Mouse (Mus musculus): Measurements from ENCODE around the gene Mbnl2. TPM values are rescaled to one million over a fixed set of nuclear protein-coding genes. Genes with fewer than 3 reads are reported as not detected.

The Mbnl2 gene
- polyA plus RNA-seq, 1 experiment from 2014 or later = 94.4 TPM

DNA sequence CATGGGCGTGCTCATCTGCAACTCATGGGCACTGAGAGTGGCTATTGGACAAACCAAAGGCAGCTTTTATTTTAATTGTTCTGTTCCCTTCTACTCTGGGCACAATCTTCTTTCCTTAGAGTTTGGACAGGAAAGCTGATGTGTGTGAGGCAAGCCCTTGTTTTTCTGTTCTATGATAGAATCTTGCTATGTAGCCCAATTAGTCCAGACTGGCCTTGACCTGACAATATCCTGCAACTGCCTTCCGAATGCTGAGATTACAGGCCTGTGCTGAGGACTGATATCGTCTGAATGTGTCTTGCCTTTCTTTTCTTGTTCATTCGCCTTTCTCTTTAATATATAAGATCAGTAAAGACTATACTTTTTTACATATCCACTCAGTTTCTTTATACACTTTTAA is 4.8 kb upstream of the Mbnl2 start:
- Histone ChIP-seq H3K9me3 (ENCODE audit: control insufficient read depth) (no peaks in the 10 kb centered on the region), H3K4me2 (replicated peaks; ENCODE audit: low read depth) (peak overlapping the region; percentile 54; the same call in 1 of the 2 replicates), H3K9ac (ENCODE audit: low read depth, low read length) (no peak overlapping the region), H3K27ac (ENCODE audit: low read depth, low read length) (peak overlapping the region; percentile 62), H3K4me1 (replicated peaks; ENCODE audit: control insufficient read depth, insufficient read depth, low read length) (peaks cover 15% of the 10 kb centered on the region; the same call in 1 of the 2 replicates), H3K27me3 (replicated peaks; ENCODE audit: control insufficient read depth, insufficient read depth, low read length) (no peaks in the 10 kb centered on the region), H3K4me3 (ENCODE audit: low read depth, low read length) (no peak overlapping the region), H3K36me3 (ENCODE audit: control insufficient read depth, insufficient read depth) (no peaks in the 10 kb centered on the region)
- TF ChIP-seq CTCF (IDR thresholded peaks at IDR 0.05; ENCODE audit: low read depth) = no peak
- 52% methylated on average over 4 of the region's 4 CpGs for WGBS
- ATAC-seq = no peak

DNA sequence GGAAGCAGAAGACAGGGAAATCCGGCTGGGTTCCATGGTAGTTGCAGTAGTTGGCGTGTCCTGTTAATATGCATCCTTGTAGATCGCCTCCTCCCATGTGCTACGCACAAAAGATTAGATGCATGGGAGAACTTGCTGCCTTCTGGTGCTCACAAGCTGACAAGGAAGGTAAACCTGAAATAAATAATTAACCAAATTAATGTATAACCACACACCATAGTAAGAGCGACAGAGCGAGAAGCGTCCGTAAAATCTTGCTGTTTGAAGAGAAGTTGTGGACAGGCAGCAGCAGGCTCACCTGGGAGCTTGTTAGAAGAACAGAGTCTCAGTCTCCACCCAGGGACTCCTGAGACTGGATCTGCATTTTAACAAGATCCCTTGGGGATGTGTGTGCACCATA is 4.4 kb upstream of the Mbnl2 start:
- H3K9ac ChIP-seq (ENCODE audit: low read depth, low read length) = no peak overlapping the region; the same call in 1 of the 2 replicates
- WGBS = 38% methylated on average over 8 of the region's 8 CpGs

DNA sequence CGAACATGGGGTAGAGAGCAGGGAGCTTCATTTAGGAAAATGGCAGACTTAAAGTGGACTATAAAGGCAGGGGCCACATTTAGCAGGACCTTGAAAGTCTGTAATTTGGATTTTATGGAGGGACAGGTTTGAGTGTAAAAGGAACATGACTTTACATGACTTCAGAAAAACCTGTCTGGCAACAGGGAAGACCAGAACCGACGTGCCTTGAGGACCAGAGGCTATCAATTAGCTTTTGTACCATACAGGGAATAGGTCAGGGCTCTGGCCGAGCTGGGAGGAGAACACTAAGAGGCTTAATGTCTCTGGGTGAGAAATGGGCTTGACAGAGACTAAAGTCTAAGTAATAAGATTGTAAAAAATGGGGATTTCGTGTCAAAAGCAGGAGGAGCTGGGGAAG is 1.7 kb upstream of the Mbnl2 start:
- ATAC-seq = no peak
- Histone ChIP-seq H3K9me3 (ENCODE audit: control insufficient read depth) (no peaks in the 10 kb centered on the region), H3K4me3 (ENCODE audit: low read depth, low read length) (no peak overlapping the region), H3K9ac (ENCODE audit: low read depth, low read length) (no peak overlapping the region), H3K36me3 (ENCODE audit: control insufficient read depth, insufficient read depth) (no peaks in the 10 kb centered on the region), H3K27ac (ENCODE audit: low read depth, low read length) (no peak overlapping the region), H3K4me1 (replicated peaks; ENCODE audit: control insufficient read depth, insufficient read depth, low read length) (peaks cover 15% of the 10 kb centered on the region; the same call in 1 of the 2 replicates), H3K4me2 (replicated peaks; ENCODE audit: low read depth) (no peak overlapping the region), H3K27me3 (replicated peaks; ENCODE audit: control insufficient read depth, insufficient read depth, low read length) (no peaks in the 10 kb centered on the region)
- 42% methylated on average over 5 of the region's 5 CpGs for WGBS
- TF ChIP-seq CTCF (IDR thresholded peaks at IDR 0.05; ENCODE audit: low read depth) = no peak

More for the DNA sequence above, 4.4 kb upstream of the Mbnl2 start:
- no peaks in the 10 kb centered on the region for H3K27me3 ChIP-seq (replicated peaks; ENCODE audit: control insufficient read depth, insufficient read depth, low read length)
- H3K4me3 ChIP-seq (ENCODE audit: low read depth, low read length) = no peak overlapping the region
- H3K4me2 ChIP-seq (replicated peaks; ENCODE audit: low read depth) = peak overlapping the region; percentile 54
- peak; percentile 72 for ATAC-seq
- peaks cover 15% of the 10 kb centered on the region; the same call in 1 of the 2 replicates for H3K4me1 ChIP-seq (replicated peaks; ENCODE audit: control insufficient read depth, insufficient read depth, low read length)
- H3K36me3 ChIP-seq (ENCODE audit: control insufficient read depth, insufficient read depth) = no peaks in the 10 kb centered on the region
- H3K9me3 ChIP-seq (ENCODE audit: control insufficient read depth) = no peaks in the 10 kb centered on the region
- no peak for TF ChIP-seq CTCF (IDR thresholded peaks at IDR 0.05; ENCODE audit: low read depth)
- peak overlapping the region; percentile 84 for H3K27ac ChIP-seq (ENCODE audit: low read depth, low read length)

DNA sequence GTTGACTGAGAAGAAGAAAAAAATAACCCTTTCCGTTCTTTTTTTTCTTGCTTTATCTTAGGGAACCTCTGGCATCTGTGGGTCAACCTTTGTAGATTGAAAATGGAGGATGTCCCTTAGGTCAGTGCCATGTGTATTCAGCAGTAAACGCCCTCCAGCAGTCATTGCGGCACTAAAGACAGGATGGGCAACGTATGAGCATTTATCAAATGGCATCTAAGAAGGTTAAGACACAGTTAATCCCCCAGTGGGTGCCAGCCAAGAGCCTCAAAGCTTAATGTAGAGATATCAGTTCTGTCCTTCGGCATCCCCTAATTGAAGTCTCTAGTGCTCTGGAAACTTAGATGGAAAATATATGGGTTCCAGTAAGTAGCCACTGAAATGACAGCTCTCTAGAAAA is 723 bp upstream of the Mbnl2 start:
- no peaks in the 10 kb centered on the region for H3K9me3 ChIP-seq (ENCODE audit: control insufficient read depth)
- peak overlapping the region; percentile 86 for H3K27ac ChIP-seq (ENCODE audit: low read depth, low read length)
- ATAC-seq = no peak
- 31% methylated on average over 5 of the region's 5 CpGs for WGBS
- peak overlapping the region; percentile 64 for H3K4me3 ChIP-seq (ENCODE audit: low read depth, low read length)
- TF ChIP-seq CTCF (IDR thresholded peaks at IDR 0.05; ENCODE audit: low read depth) = no peak
- H3K4me2 ChIP-seq (replicated peaks; ENCODE audit: low read depth) = peak overlapping the region; percentile 89
- no peaks in the 10 kb centered on the region for H3K36me3 ChIP-seq (ENCODE audit: control insufficient read depth, insufficient read depth)
- no peaks in the 10 kb centered on the region for H3K27me3 ChIP-seq (replicated peaks; ENCODE audit: control insufficient read depth, insufficient read depth, low read length)
- H3K9ac ChIP-seq (ENCODE audit: low read depth, low read length) = 0 out of 2 replicates have a peak overlapping the region, but pooled peaks have one; percentile 23
- H3K4me1 ChIP-seq (replicated peaks; ENCODE audit: control insufficient read depth, insufficient read depth, low read length) = peaks cover 19% of the 10 kb centered on the region

DNA sequence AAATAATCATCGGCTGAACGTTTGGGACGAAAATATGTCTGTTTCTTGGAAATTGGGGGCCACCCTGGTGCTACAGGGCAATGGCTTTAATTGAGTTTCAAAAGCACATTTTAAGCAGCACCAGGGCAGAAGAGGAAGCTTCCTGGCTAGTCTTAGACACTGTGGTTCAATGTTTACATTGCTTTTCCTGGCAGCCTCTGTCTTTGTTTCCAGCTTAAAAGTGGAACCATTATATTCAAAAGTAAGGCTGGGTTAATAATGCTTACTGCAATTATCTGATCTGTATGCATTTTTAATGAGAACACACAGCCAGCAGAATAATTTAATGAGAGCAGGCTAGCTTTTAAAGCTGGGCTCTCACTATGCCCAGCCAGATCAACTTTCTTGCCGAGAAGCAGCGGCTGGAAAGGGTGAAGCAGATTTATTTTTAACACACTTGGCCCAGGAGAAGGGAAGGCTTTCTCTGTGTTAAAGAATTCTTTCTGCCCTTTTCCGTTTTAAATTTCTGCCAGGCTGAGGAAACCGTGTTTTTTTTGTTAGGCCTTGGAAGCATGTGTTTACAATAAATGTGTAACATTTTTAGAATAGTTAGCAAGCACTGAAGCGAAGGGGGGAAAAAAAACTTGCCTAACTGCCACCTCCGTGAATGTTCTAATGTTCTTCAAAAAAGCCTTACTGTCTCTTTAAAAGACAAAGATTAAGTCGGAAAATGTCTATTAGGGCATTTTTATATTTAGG is 1.0 kb downstream of the Mbnl2 start:
- under 1% methylated on average over 10 of the region's 10 CpGs for WGBS
- H3K27ac ChIP-seq (ENCODE audit: low read depth, low read length) = peak overlapping the region; percentile 86
- TF ChIP-seq CTCF (IDR thresholded peaks at IDR 0.05; ENCODE audit: low read depth) = no peak
- H3K9ac ChIP-seq (ENCODE audit: low read depth, low read length) = peak overlapping the region; percentile 60
- H3K4me1 ChIP-seq (replicated peaks; ENCODE audit: control insufficient read depth, insufficient read depth, low read length) = peaks cover 21% of the 10 kb centered on the region
- H3K4me2 ChIP-seq (replicated peaks; ENCODE audit: low read depth) = peak overlapping the region; percentile 89
- no peak for ATAC-seq
- peak overlapping the region; percentile 64 for H3K4me3 ChIP-seq (ENCODE audit: low read depth, low read length)
- peaks cover 5% of the 10 kb centered on the region; the same call in 1 of the 2 replicates for H3K36me3 ChIP-seq (ENCODE audit: control insufficient read depth, insufficient read depth)
- H3K9me3 ChIP-seq (ENCODE audit: control insufficient read depth) = no peaks in the 10 kb centered on the region
- no peaks in the 10 kb centered on the region for H3K27me3 ChIP-seq (replicated peaks; ENCODE audit: control insufficient read depth, insufficient read depth, low read length)

DNA sequence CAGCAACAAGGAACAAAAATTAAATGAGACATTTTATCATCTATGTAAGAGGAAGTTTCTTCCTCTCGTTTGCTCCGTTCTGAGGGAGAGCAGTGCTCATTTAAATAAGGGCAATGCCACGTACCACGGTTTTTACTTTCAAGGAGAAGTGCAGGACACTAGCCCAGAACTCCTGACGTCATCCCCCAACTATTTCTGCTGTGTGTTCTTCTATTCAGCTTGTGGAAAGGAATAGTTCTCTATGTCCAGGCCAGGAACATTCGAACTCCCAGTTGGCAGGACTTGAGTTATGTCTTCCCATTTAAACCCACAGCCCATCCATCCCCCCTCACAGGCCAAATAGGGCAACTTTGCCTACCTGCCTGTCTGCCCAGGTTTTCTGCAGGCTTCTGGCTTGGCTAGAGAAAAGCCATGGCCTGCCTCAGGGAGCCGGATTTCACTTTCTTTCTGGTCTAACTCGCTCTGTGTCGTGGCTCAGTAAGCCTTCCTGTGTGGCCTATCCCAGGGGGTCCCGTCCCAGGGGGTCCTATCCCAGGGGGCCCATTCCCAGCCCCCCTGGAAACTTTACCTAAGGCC is 1.7 kb downstream of the Mbnl2 start:
- H3K27ac ChIP-seq (ENCODE audit: low read depth, low read length) = peak overlapping the region; percentile 86
- no peaks in the 10 kb centered on the region for H3K27me3 ChIP-seq (replicated peaks; ENCODE audit: control insufficient read depth, insufficient read depth, low read length)
- no peaks in the 10 kb centered on the region for H3K9me3 ChIP-seq (ENCODE audit: control insufficient read depth)
- TF ChIP-seq CTCF (IDR thresholded peaks at IDR 0.05; ENCODE audit: low read depth) = no peak
- H3K4me3 ChIP-seq (ENCODE audit: low read depth, low read length) = peak overlapping the region; percentile 64
- H3K36me3 ChIP-seq (ENCODE audit: control insufficient read depth, insufficient read depth) = peaks cover 5% of the 10 kb centered on the region; the same call in 1 of the 2 replicates
- no peak for ATAC-seq
- peaks cover 21% of the 10 kb centered on the region for H3K4me1 ChIP-seq (replicated peaks; ENCODE audit: control insufficient read depth, insufficient read depth, low read length)
- WGBS = 2% methylated on average over 10 of the region's 10 CpGs
- peak overlapping the region; percentile 60 for H3K9ac ChIP-seq (ENCODE audit: low read depth, low read length)
- peak overlapping the region; percentile 89 for H3K4me2 ChIP-seq (replicated peaks; ENCODE audit: low read depth)

Measured in intestine, postnatal 0 days (tissue).